Mouse (Mus musculus) CH12.LX (cell line): ENCODE data around the gene Ntn1. TPM values are rescaled to one million over a fixed set of nuclear protein-coding genes. Genes with fewer than 3 reads are reported as not detected.

Experiments used
- DNase-seq: peaks from one replicate; pipeline ENCODE4 v3.0.0-alpha.2; 2013; ENCODE audit errors: extremely low read depth
- H3K27ac ChIP-seq: 2 replicates; pipeline ENCODE4 v1.5.1; 2012; ENCODE audit warnings: low read depth, mild to moderate bottlenecking, control low read depth, moderate library complexity; ENCODE audit not compliant: insufficient read depth
- H3K27me3 ChIP-seq: replicated peaks from 2 replicates; pipeline ENCODE3; 2012; ENCODE audit warnings: inconsistent platforms
- H3K36me3 ChIP-seq, 2 experiments: replicated peaks in 1 of 2; 2 replicates each; pipeline versions ENCODE3 to v1.6.1; 2012; ENCODE audit warnings: inconsistent platforms in 1 of 2, low read length in 1 of 2, mild to moderate bottlenecking in 1 of 2, mixed read lengths in 1 of 2, moderate library complexity in 1 of 2; ENCODE audit not compliant: control insufficient read depth in 1 of 2, insufficient read depth in 1 of 2
- H3K4me1 ChIP-seq, 2 experiments: 2 replicates each; pipeline ENCODE4 v1.6.1; 2012; ENCODE audit warnings: inconsistent platforms in 1 of 2, moderate library complexity in 1 of 2; ENCODE audit not compliant: insufficient read depth in 2 of 2, control insufficient read depth in 1 of 2
- H3K4me2 ChIP-seq: 2 replicates; pipeline ENCODE4 v1.6.1; 2012; ENCODE audit warnings: low read depth, mild to moderate bottlenecking, control low read depth; ENCODE audit not compliant: poor library complexity, insufficient read depth, severe bottlenecking
- H3K4me3 ChIP-seq, 3 experiments: fragments of 150-350 bp in 1 of 3; sonication (generic) in 1 of 3; replicated peaks in 1 of 3; 2 replicates each; pipeline versions ENCODE3 to v1.5.1; 2011 to 2012; ENCODE audit warnings: low read depth in 2 of 3, low read length in 2 of 3, mild to moderate bottlenecking in 2 of 3, moderate library complexity in 2 of 3, control low read depth in 1 of 3, improper control_type of control experiment in 1 of 3, inconsistent platforms in 1 of 3, mixed read lengths in 1 of 3; ENCODE audit not compliant: poor library complexity in 1 of 3
- H3K79me2 ChIP-seq: replicated peaks from 2 replicates; pipeline ENCODE4 v1.6.1; 2012; ENCODE audit warnings: mild to moderate bottlenecking, moderate library complexity; ENCODE audit not compliant: control insufficient read depth, poor library complexity, insufficient read depth, severe bottlenecking; ENCODE audit errors: extremely low read depth
- H3K9ac ChIP-seq: 2 replicates; pipeline ENCODE4 v1.6.1; 2012; ENCODE audit warnings: low read depth, mild to moderate bottlenecking, control low read depth, moderate library complexity; ENCODE audit not compliant: insufficient read depth
- H3K9me3 ChIP-seq: replicated peaks from 2 replicates; pipeline ENCODE3; 2012; ENCODE audit warnings: low read length, inconsistent platforms, mixed read lengths
- BHLHE40 ChIP-seq: IDR thresholded peaks from 2 replicates; pipeline ENCODE4 v1.6.1; 2011; ENCODE audit warnings: mild to moderate bottlenecking, low read depth, low read length, improper control_type of control experiment
- CHD1 ChIP-seq: IDR thresholded peaks from 2 replicates; pipeline ENCODE4 v1.6.1; 2012; ENCODE audit warnings: low read depth, low read length, improper control_type of control experiment, inconsistent platforms
- CTCF ChIP-seq, 2 experiments: IDR thresholded peaks in 1 of 2; conservative IDR thresholded peaks in 1 of 2; 2 replicates each; pipeline ENCODE4 v1.5.1; 2011 to 2012; ENCODE audit warnings: low read depth in 2 of 2, low read length in 2 of 2, improper control_type of control experiment in 1 of 2, inconsistent platforms in 1 of 2, mild to moderate bottlenecking in 1 of 2, moderate library complexity in 1 of 2
- E2F4 ChIP-seq: IDR thresholded peaks from 2 replicates; pipeline ENCODE4 v1.6.1; 2011; ENCODE audit warnings: low read depth, low read length, improper control_type of control experiment; ENCODE audit not compliant: insufficient replicate concordance
- ELF1 ChIP-seq: IDR thresholded peaks from 2 replicates; pipeline ENCODE4 v1.6.1; 2014; ENCODE audit warnings: low read depth, mild to moderate bottlenecking, inconsistent platforms, low read length, improper control_type of control experiment
- ETS1 ChIP-seq: conservative IDR thresholded peaks from 2 replicates; pipeline ENCODE4 v1.6.1; 2012; ENCODE audit warnings: low read depth, mild to moderate bottlenecking, inconsistent platforms, low read length, improper control_type of control experiment, moderate library complexity
- GABPA ChIP-seq: IDR thresholded peaks from 2 replicates; pipeline ENCODE4 v1.6.1; 2012; ENCODE audit warnings: low read depth, low read length, improper control_type of control experiment, inconsistent platforms; ENCODE audit not compliant: insufficient replicate concordance
- HCFC1 ChIP-seq: IDR thresholded peaks from 2 replicates; pipeline ENCODE4 v1.6.1; 2012; ENCODE audit warnings: low read depth, mild to moderate bottlenecking, inconsistent platforms, low read length, improper control_type of control experiment
- IRF4 ChIP-seq: IDR thresholded peaks from 2 replicates; pipeline ENCODE4 v1.6.1; 2014; ENCODE audit warnings: low read depth, mild to moderate bottlenecking, inconsistent platforms, low read length, improper control_type of control experiment
- JUN ChIP-seq: IDR thresholded peaks from 2 replicates; pipeline ENCODE4 v1.6.1; 2011; ENCODE audit warnings: low read depth, mild to moderate bottlenecking, low read length, improper control_type of control experiment, moderate library complexity; ENCODE audit not compliant: insufficient read depth
- JUND ChIP-seq: conservative IDR thresholded peaks from 2 replicates; pipeline ENCODE4 v1.6.1; 2011; ENCODE audit warnings: low read depth, low read length, improper control_type of control experiment
- MAFK ChIP-seq: IDR thresholded peaks from 2 replicates; pipeline ENCODE4 v1.6.1; 2011; ENCODE audit warnings: low read length, improper control_type of control experiment; ENCODE audit not compliant: insufficient replicate concordance
- MAX ChIP-seq: IDR thresholded peaks from 2 replicates; pipeline ENCODE4 v1.6.1; 2011; ENCODE audit warnings: low read length, improper control_type of control experiment
- MAZ ChIP-seq: IDR thresholded peaks from 2 replicates; pipeline ENCODE4 v1.6.1; 2012; ENCODE audit warnings: low read depth, mild to moderate bottlenecking, inconsistent platforms, low read length, improper control_type of control experiment, moderate library complexity
- MXI1 ChIP-seq: IDR thresholded peaks from 2 replicates; pipeline ENCODE4 v1.6.1; 2011; ENCODE audit warnings: mild to moderate bottlenecking, low read depth, low read length, improper control_type of control experiment
- NELFE ChIP-seq: IDR thresholded peaks from 2 replicates; pipeline ENCODE4 v1.6.1; 2011; ENCODE audit warnings: low read depth, low read length, improper control_type of control experiment
- NRF1 ChIP-seq: IDR thresholded peaks from 2 replicates; pipeline ENCODE4 v1.6.1; 2014; ENCODE audit warnings: low read depth, mild to moderate bottlenecking, inconsistent platforms, low read length, improper control_type of control experiment, moderate library complexity
- PAX5 ChIP-seq: IDR thresholded peaks from 2 replicates; pipeline ENCODE4 v1.6.1; 2012; ENCODE audit warnings: low read length, inconsistent platforms, mixed read lengths
- POLR2AphosphoS2 ChIP-seq: IDR thresholded peaks from 2 replicates; pipeline ENCODE4 v1.6.1; 2011; ENCODE audit warnings: low read depth, low read length, improper control_type of control experiment
- TBP ChIP-seq: conservative IDR thresholded peaks from 2 replicates; pipeline ENCODE4 v1.6.1; 2011; ENCODE audit warnings: low read depth, low read length, improper control_type of control experiment
- USF1 ChIP-seq: IDR thresholded peaks from 2 replicates; pipeline ENCODE4 v1.6.1; 2014; ENCODE audit warnings: low read depth, mild to moderate bottlenecking, inconsistent platforms, low read length, improper control_type of control experiment
- ZC3H11A ChIP-seq: IDR thresholded peaks from 2 replicates; pipeline ENCODE4 v1.6.1; 2012; ENCODE audit warnings: low read depth, mild to moderate bottlenecking, inconsistent platforms, low read length, improper control_type of control experiment
- ZKSCAN1 ChIP-seq: IDR thresholded peaks from 2 replicates; pipeline ENCODE4 v1.6.1; 2012; ENCODE audit warnings: low read depth, inconsistent platforms, low read length, improper control_type of control experiment, borderline replicate concordance
- ZNF384 ChIP-seq: IDR thresholded peaks from 2 replicates; pipeline ENCODE4 v1.6.1; 2012; ENCODE audit warnings: low read depth, low read length, improper control_type of control experiment, inconsistent platforms
- dilution Hi-C: fragments of 300-500 bp; cut with MboI; formaldehyde crosslinking; loops from 2 replicates; pipeline ENCODE4 v1.14.3; 2020; ENCODE audit warnings: low sequenced_read_pairs; ENCODE audit not compliant: extremely low pct_unique_long_range_greater_than_20kb, extremely low pct_ligation_motif_present
- in situ Hi-C: fragments of 300-500 bp; cut with MboI; formaldehyde crosslinking; loops from 3 replicates; pipeline ENCODE4 v1.14.3; 2019; ENCODE audit warnings: low sequenced_read_pairs, low pct_ligation_motif_present, low pct_unique_long_range_greater_than_20kb, mixed read lengths
- polyA plus RNA-seq: library from polyadenylated mRNA; unstranded; fragments of >175 nt; gene quantifications from 2 replicates; pipeline ENCODE4 v1.2.1, GENCODE M21; 2012; ENCODE audit warnings: low read depth; ENCODE audit not compliant: insufficient read length
- total RNA-seq, 2 experiments: library from RNA; depleted of rRNA; stranded (reverse); fragments of 300-350 nt in 1 of 2; fragments of >200 nt in 1 of 2; gene quantifications; 2 replicates each; pipeline ENCODE4 v1.2.3; 2012 to 2014

Ntn1 gene
- total and polyA plus RNA-seq, 3 experiments: 0.54 to 1.2 (median 0.59) TPM

DNA sequence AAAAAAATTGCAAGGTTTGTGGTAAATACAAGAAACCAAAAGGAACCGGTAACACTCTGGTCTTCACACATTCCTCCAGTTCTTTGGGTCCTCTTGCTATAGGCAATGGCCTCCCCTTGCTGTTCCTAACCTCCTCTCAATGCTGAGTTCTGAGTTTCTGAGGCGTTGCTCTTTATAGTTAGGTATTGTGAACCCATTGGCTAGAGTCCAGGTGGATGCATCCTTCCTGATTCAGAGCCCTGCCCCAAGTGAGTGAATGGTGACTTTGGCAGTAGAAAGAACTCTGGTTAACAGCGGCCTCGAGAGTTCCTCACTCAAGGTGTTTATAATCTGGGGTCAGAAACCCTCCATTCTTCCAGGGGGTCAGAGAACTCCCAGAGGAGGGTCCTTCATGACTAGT is 5.9 kb downstream of the Ntn1 start:
- H3K9me3 ChIP-seq: no peaks in the 10 kb centered on the region
- no peak for DNase-seq
- no peaks in the 10 kb centered on the region for H3K79me2 ChIP-seq
- no peak overlapping the region for H3K4me3 ChIP-seq
- no peak overlapping the region for H3K27ac ChIP-seq
- in situ Hi-C loops (no loop called here), dilution Hi-C loops (no loop called here)
- H3K4me2 ChIP-seq: no peak overlapping the region
- H3K36me3 ChIP-seq: no peaks in the 10 kb centered on the region
- peaks cover 11% of the 10 kb centered on the region for H3K27me3 ChIP-seq
- TF ChIP-seq ELF1: no peak
- TF ChIP-seq PAX5: no peak
- TF ChIP-seq ETS1: no peak
- no peak for TF ChIP-seq CTCF (conservative IDR thresholded peaks at IDR 0.05 in 1 of 2, IDR thresholded peaks at IDR 0.05 in 1 of 2; ENCODE audit: low read depth in 2 of 2, low read length in 2 of 2)
- TF ChIP-seq HCFC1: no peak
- TF ChIP-seq GABPA: no peak
- no peak for TF ChIP-seq MXI1
- TF ChIP-seq CHD1: no peak
- no peak for TF ChIP-seq USF1
- TF ChIP-seq JUN: no peak
- H3K9ac ChIP-seq: no peak overlapping the region
- H3K4me1 ChIP-seq: peaks cover 0 to 8% of the 10 kb centered on the region in 2 experiments; a peak in 2 of 4 replicates

DNA sequence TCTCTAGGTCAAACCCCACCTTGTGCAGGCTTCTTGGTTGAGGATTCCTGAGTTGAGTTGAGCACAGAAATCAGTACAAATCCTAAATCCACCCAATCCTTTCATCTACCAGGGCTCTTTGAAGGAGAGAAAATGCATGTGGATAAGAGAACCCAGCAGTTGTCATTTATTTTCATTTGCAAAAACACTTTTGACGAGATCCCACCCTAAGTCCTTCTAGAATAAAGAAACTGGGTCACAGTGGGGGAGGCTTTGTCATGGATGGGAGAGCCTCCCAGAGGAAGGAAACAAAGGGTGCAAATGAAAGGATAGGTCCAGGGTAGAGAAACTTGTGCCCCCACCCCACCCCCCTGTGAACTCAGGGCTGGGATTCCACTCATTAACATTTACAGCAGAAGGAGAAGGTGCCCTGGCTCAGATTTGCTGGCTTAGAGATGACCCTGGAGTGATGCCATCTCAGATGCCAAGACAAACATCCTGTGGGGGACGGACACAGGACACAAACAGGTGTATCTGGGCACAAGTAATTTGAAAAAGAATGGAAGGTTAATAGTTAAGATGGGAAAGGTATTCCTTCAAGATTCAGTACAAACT is 6.6 kb downstream of the Ntn1 start:
- no peak overlapping the region for H3K4me2 ChIP-seq
- H3K9ac ChIP-seq: no peak overlapping the region
- dilution Hi-C loops (no loop called here), in situ Hi-C loops (no loop called here)
- TF ChIP-seq NELFE (no peak), MAX (no peak), E2F4 (no peak), ZNF384 (no peak), PAX5 (no peak), JUN (no peak), NRF1 (no peak), BHLHE40 (no peak), IRF4 (no peak), POLR2AphosphoS2 (no peak), ZC3H11A (no peak), ELF1 (no peak), MXI1 (no peak), GABPA (no peak), TBP (no peak), JUND (no peak), MAZ (no peak), ZKSCAN1 (no peak), MAFK (no peak)
- H3K27me3 ChIP-seq: peaks cover 11% of the 10 kb centered on the region
- H3K36me3 ChIP-seq: no peaks in the 10 kb centered on the region
- no peaks in the 10 kb centered on the region for H3K9me3 ChIP-seq
- no peaks in the 10 kb centered on the region for H3K79me2 ChIP-seq
- DNase-seq: no peak
- H3K4me3 ChIP-seq: no peak overlapping the region
- peaks cover 0 to 8% of the 10 kb centered on the region in 2 experiments; a peak in 2 of 4 replicates for H3K4me1 ChIP-seq
- H3K27ac ChIP-seq: no peak overlapping the region
